Mouse (Mus musculus) c-Kit-positive CD71-positive TER-119-negative erythroid progenitor cells, embryonic 14.5 days (primary cell): ENCODE results near the gene Hsd17b12.

Experiments used
- DNase-seq: peaks from one replicate; pipeline ENCODE4 v3.0.0-alpha.2; 2013; ENCODE audit warnings: low read depth

The Hsd17b12 gene

GRCm38 (mm10) chr2:94069482-94069881 lies 88.3 kb downstream of the Hsd17b12 start:
- DNase-seq = no peak

GRCm38 (mm10) chr2:94066540-94067135 lies 91.1 kb downstream of the Hsd17b12 start:
- no peak for DNase-seq

- DNase-seq = no peak
Measured at GRCm38 (mm10) chr2:94066120-94066519, 91.6 kb downstream of the Hsd17b12 start.

- no peak for DNase-seq
Measured at GRCm38 (mm10) chr2:94062791-94063190, 95.0 kb downstream of the Hsd17b12 start.

DNA sequence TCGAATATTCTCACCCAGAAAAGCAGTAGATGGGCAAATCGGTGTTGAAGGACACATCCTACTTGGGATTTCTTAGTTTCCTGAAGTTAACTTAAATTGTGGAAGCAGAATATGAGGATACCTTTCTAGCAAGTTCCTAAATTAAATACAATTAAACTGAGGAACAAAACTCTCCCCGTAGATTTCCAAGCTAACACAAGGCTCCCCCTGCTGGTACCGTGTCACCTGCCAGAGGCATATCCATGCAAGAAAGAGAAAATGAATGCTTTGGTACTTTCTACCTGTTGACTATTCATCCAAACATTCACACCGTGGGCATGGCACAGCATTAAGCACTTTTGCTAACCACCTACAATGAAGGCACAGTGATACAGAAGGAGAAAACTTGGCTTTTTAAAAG lies 98.3 kb downstream of the Hsd17b12 start:
- DNase-seq = no peak

GRCm38 (mm10) chr2:94054813-94055212 lies 103.0 kb downstream of the Hsd17b12 start:
- peak; percentile 34 for DNase-seq

DNA sequence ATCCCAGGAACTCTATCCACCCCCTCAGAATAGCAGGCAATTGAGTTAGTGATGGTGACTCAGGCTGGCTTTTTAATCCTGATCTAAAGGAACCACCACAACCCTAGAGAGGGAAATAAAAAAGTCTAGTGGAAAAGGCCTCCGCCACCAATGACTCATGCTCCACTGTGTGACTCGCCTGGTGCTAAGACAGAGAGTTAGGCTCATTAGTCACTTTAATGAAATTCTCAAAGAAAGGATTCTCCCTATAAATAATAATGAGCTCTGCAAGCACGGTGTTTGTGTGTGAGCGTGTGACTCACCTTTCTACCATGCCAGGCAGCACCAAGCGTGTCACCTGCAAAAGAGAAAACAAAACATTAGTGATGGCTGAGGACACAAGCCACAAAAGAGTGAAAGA lies 105.8 kb downstream of the Hsd17b12 start:
- DNase-seq = no peak

GRCm38 (mm10) chr2:94050901-94051300 lies 106.9 kb downstream of the Hsd17b12 start:
- DNase-seq = no peak

- no peak for DNase-seq
Measured at GRCm38 (mm10) chr2:94049471-94050176, 108.1 kb downstream of the Hsd17b12 start.

DNA sequence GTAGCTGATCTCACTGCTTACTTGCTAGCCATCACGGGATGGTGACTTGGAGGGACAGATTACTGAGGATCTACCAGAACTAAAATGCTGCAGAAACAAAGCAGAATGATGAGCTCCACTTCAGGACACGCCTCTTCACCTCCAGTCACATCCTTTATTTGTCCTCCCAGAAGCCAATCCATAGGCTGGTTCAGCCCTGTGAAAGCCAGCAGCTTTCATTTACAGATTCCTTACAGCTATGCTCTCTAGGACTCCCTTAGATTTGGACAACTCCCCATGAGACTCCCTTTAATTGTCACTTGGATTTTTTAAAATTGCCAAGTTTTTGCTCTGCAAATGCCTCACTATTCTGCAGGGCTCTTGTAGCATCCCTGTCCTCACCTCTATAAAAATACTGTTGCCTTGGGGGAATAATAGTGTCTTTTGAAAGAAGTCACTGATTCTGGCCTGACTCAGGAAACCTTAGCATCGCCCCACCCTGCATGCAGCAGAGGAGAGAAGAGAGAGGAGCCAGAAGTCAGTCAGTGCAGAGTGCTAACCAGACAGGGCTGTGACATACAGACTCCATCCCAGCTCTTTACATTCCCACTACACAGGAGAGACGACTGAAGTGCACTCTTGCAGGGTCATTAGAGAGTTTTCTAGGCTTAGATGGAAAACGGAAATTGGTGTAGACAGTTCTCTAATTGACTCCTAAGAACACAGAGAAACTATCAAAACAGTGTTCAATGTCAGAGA lies 108.9 kb downstream of the Hsd17b12 start:
- no peak for DNase-seq

- no peak for DNase-seq
Measured at GRCm38 (mm10) chr2:94048271-94048670, 109.5 kb downstream of the Hsd17b12 start.

GRCm38 (mm10) chr2:94045411-94046090 lies 112.2 kb downstream of the Hsd17b12 start:
- DNase-seq = no peak

GRCm38 (mm10) chr2:94044174-94044573 lies 113.6 kb downstream of the Hsd17b12 start:
- DNase-seq = no peak

- DNase-seq = no peak
Measured at GRCm38 (mm10) chr2:94043662-94044061, 114.1 kb downstream of the Hsd17b12 start.

DNA sequence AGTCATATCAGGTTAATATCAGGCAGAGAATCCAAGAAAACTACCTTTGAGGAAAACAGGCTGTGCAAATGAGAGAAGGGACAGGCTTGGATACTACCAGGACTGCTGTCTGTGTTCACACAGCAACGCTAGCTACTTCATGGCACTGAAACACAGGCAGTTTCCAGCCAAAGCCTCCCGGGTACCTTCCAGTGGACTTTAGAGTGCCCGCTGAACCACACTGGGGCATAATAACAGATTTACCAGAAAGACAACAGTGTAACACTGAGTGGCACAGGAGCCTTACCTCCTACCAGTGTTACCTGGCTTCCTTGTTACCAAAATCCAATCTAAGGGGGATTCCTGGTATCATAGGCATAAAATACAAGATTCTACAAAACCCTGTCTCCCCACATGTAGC lies 115.3 kb downstream of the Hsd17b12 start:
- DNase-seq = no peak

GRCm38 (mm10) chr2:94040391-94041125 lies 117.2 kb downstream of the Hsd17b12 start:
- no peak for DNase-seq

- DNase-seq = peak; percentile 43
Measured at GRCm38 (mm10) chr2:94035428-94036331, 122.1 kb downstream of the Hsd17b12 start.

DNA sequence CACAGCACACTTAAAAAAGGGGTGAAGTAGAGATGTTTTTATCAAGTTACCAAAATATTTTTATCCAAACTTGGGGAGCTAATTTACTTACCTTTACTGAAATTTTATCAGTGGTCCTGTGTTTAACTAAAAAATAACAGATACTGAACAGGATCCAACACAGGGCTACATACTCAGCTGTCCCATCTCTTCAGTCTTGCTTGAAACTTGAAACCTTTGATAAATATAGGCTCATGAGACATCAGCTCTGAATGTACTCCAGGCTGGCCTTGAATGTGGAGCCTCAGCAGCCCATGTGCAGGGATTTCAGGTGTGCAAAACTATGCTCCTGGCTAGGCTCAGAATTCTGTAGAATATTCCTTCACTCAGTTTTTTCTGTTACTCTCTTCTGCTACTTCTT lies 127.2 kb downstream of the Hsd17b12 start:
- DNase-seq = no peak

DNA sequence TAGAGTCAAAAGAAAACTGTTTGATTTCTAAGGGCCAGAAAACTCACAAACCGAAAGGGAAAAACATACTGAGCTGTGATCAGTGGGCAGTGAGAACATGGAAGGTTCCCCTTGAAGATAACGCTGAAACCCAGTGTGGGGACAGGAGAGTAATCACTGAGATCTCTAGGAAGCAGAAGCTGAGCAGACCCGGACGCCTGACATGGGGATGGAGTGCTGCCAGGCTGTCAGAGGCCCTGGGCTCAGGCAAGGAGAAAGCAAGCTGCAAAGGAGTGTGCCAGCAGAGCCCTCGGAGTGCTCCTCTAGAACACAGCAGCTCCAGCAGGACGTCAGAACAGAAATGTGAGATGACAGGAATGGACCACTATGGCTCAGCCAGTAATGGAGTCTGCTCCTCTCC lies 133.1 kb downstream of the Hsd17b12 start:
- DNase-seq = no peak

- DNase-seq = peak; percentile 84
Measured at GRCm38 (mm10) chr2:94010335-94011291, 147.2 kb downstream of the Hsd17b12 start, which contains the start of gene Alkbh3. Gene Alkbh3 (minus strand): TSS chr2:94010807.
